Mouse (Mus musculus) embryonic fibroblast, embryonic 13.5 days (primary cell): ENCODE results near the gene Suclg2. TPM values are rescaled to one million over a fixed set of nuclear protein-coding genes. Genes with fewer than 3 reads are reported as not detected.

ENCODE experiments used
- H3K27ac ChIP-seq: 2 replicates; pipeline ENCODE4 v1.5.1; 2012; ENCODE audit warnings: low read length, control low read depth, inconsistent platforms; ENCODE audit not compliant: insufficient read depth
- H3K4me1 ChIP-seq: 2 replicates; pipeline ENCODE4 v1.6.1; 2011; ENCODE audit warnings: low read length; ENCODE audit not compliant: control insufficient read depth, insufficient read depth
- H3K4me3 ChIP-seq: 2 replicates; pipeline ENCODE4 v1.5.1; 2011; ENCODE audit warnings: mild to moderate bottlenecking, control low read depth, low read length; ENCODE audit not compliant: insufficient read depth
- CTCF ChIP-seq: IDR thresholded peaks from 2 replicates; pipeline ENCODE4 v1.5.1; 2011; ENCODE audit warnings: mild to moderate bottlenecking, control low read depth, low read length, moderate library complexity, borderline replicate concordance; ENCODE audit not compliant: insufficient read depth
- POLR2A ChIP-seq: IDR thresholded peaks from 2 replicates; pipeline ENCODE4 v1.6.1; 2011; ENCODE audit warnings: low read depth, mild to moderate bottlenecking, control low read depth, low read length, moderate library complexity
- polyA plus RNA-seq: library from polyadenylated mRNA; stranded (reverse); fragments of >200 nt; gene quantifications from 2 replicates; pipeline ENCODE4 v1.2.4, GENCODE M21; 2011; ENCODE audit warnings: low read depth; ENCODE audit not compliant: missing spikeins, insufficient read length

Gene Suclg2
- polyA plus RNA-seq, 1 experiment = 38.0 TPM

DNA sequence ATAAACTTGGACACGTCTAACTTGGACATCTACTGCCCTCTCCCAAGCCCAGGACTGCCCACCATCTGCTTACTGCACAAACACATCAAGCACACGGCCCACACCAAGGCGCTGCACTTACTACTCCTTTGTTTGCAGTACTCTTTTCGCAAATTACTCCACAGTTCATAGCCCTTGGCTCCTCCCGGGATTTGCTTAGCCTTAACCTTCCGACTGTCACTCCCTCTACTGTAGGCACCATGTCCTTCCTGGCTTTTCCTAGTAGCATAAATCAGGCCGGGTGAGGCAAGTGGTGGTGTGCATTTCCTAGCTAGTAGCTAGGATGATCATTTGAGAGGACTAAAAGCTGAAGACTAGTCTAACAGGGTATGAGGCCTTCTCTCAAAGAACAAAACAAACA, 16.8 kb downstream of the Suclg2 start:
- TF ChIP-seq POLR2A (no peak), CTCF (no peak)
- H3K27ac ChIP-seq = no peak overlapping the region
- no peaks in the 10 kb centered on the region for H3K4me1 ChIP-seq
- H3K4me3 ChIP-seq = no peak overlapping the region

DNA sequence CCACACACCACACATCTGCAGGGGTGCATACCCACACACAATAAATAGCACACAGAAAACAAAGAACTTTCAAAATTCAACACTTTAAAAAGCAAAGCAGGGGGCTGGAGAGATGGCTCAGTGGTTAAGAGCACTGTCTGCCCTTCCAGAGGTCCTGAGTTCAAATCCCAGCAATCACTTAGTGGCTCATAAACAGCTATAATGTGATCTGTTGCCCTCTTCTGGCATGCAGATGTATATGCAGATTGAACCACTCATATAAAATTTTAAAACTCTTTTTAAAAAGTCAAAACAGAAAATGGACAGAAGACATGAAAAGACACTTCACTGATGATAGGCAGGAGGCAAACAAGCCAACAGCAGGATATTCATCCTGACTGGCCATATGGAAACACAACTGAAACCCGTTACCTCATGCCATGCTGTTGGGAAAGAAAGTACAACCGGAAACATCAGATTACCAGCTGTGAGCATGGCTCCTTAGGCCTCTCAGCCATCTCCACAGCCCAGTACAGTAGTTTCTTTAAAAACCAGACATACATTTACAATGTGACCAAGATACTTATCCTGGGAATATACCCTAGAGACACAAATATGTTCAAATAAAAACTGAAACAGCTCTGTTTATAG, 17.5 kb downstream of the Suclg2 start:
- no peak overlapping the region for H3K4me3 ChIP-seq
- TF ChIP-seq POLR2A (no peak), CTCF (no peak)
- no peak overlapping the region for H3K27ac ChIP-seq
- H3K4me1 ChIP-seq = no peaks in the 10 kb centered on the region

DNA sequence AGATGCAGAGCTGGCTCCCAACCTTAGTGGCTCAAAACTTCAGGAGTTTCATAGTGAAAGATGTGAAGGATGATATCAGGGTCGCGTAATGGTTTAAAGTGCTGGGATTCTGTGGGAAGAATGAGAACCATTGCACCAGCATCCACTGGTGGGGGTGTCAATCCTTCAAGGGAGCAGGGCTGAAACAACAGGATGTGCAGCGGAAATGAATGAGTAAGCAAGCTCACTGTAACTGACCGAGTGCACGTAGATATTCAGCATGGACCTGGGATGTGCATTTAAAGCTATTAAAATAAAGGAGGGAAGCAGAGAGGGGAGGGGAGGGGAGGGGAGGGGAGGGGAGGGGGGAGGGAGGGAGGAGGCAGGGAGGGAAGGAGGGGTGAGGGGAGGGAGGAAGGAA, 18.4 kb downstream of the Suclg2 start:
- Histone ChIP-seq H3K4me3 (no peak overlapping the region), H3K4me1 (no peaks in the 10 kb centered on the region), H3K27ac (no peak overlapping the region)
- TF ChIP-seq CTCF (no peak), POLR2A (no peak)

DNA sequence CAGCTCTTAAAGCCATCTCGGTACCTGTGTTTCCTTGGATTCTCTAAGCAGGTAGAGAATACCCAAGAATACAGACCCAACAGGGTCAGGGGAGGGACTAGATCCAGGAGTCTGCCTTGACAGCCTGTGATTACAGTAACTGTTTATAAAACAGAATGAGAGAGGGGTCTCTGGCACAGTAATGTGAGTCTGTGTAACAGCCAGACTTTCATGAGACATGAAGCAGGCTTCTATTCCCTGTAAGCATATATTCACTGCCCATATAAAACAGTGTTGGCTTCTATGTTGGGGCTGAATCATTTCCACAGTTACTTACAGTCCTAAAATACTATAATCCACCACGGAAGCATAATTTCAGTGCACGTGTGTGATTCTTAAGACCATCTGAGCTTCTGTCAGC, 19.3 kb downstream of the Suclg2 start:
- Histone ChIP-seq H3K4me3 (no peak overlapping the region), H3K4me1 (no peaks in the 10 kb centered on the region), H3K27ac (no peak overlapping the region)
- TF ChIP-seq POLR2A (no peak), CTCF (no peak)

DNA sequence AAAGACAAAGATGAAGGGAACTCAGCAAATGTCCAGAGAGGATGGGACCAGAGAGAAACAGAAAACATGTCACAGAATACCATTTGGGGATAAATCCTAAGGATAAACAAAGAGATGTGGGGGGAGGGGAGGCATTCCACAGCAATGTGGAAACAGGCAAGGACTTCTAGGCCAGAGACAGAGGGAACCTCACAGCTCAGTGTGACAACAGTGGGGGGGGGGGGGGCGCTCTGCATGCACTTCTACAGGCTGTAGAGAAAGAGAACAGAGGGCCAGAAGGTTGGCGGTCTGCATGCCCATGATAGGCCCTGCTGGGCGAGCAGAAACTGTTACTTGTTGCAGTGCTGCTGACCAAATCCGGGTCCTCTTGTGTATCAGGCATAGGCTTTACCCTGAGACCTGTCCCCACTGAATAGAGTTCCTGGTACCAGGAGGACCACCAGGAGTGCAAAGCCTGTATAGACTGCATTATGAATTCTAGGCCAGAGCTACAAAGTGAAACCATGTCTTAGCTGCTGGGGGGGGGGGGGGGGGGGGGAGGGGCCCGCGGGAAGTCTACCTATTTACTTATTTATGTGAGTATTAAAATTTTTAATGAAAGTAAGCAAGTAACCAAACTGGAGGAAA, 20.0 kb downstream of the Suclg2 start:
- TF ChIP-seq POLR2A (no peak), CTCF (no peak)
- no peak overlapping the region for H3K27ac ChIP-seq
- no peaks in the 10 kb centered on the region for H3K4me1 ChIP-seq
- H3K4me3 ChIP-seq = no peak overlapping the region

GRCm38 (mm10) chr6:95694910-95695309, 23.7 kb downstream of the Suclg2 start:
- no peak overlapping the region for H3K27ac ChIP-seq
- TF ChIP-seq CTCF (no peak), POLR2A (no peak)
- H3K4me3 ChIP-seq = no peak overlapping the region
- H3K4me1 ChIP-seq = 0 out of 2 replicates have a peak, but pooled peaks cover 2% of the 10 kb centered on the region

DNA sequence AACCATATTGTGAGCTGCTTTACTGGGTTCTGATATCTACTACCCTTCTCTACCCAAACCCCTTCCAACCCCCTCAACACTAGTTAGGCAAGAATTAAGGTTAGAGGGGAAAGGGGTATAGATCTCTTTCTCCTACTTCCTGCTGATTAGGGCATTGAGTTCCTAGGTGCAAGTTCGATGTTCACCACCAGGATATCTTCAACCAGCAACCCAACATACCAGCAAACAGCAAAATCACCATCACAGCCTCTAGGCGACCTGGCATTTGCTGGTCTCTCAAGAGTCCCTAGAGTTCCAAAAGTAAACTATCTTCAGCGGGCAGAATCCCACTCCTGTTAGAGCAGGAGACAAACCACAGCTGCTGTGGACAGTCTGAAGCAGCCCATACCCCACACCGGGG, 33.4 kb downstream of the Suclg2 start:
- H3K27ac ChIP-seq = no peak overlapping the region
- H3K4me3 ChIP-seq = no peak overlapping the region
- peaks cover 4% of the 10 kb centered on the region for H3K4me1 ChIP-seq
- no peak for TF ChIP-seq POLR2A
- TF ChIP-seq CTCF = no peak

GRCm38 (mm10) chr6:95679718-95680117, 38.9 kb downstream of the Suclg2 start:
- Histone ChIP-seq H3K27ac (no peak overlapping the region), H3K4me3 (no peak overlapping the region), H3K4me1 (no peaks in the 10 kb centered on the region)
- no peak for TF ChIP-seq POLR2A
- TF ChIP-seq CTCF = no peak

- Histone ChIP-seq H3K27ac (no peak overlapping the region), H3K4me3 (no peak overlapping the region), H3K4me1 (no peaks in the 10 kb centered on the region)
- TF ChIP-seq CTCF = no peak
- no peak for TF ChIP-seq POLR2A
These were observed 39.3 kb downstream of the Suclg2 start for GRCm38 (mm10) chr6:95679261-95679660.

DNA sequence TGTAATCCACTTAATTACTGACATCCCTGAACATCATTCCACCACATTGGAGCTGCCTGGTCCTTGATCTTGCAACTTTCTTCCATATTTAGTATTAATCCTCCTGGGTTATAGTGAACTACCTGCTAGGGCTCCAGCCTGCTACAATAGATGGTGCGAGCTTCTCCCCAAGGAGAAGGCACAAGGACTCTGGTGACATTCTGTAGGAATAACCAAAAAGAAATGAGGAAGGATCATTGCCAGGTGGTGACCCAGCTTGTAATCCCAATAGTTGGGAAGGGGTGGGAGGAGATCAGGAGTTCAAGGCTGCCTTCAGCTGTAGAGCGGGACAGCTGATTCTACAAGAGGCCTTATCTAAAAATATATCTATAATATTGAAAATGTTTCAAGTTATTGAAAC, 41.6 kb downstream of the Suclg2 start:
- no peak overlapping the region for H3K4me3 ChIP-seq
- TF ChIP-seq POLR2A = no peak
- no peak for TF ChIP-seq CTCF
- H3K27ac ChIP-seq = no peak overlapping the region
- no peaks in the 10 kb centered on the region for H3K4me1 ChIP-seq

DNA sequence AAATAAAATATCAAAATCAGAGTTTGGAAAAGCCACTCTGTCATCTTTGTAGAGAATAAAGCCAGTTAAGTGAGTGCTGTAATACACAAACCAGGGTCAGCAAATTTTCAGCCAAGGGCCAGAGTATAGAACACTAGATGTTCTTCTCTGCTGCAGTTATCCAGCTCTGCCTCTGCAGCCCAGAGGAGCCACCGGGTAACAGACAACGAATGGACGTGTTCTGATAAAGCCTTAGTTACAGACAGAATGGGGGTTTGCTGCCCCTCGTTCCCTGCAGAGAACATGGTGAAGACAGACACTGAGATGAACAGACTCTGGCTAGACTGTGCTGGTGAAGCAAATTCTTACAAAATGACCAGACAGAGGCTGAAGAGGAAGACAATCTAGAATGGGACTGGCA, 42.2 kb downstream of the Suclg2 start:
- no peaks in the 10 kb centered on the region for H3K4me1 ChIP-seq
- TF ChIP-seq CTCF = no peak
- TF ChIP-seq POLR2A = no peak
- H3K4me3 ChIP-seq = no peak overlapping the region
- H3K27ac ChIP-seq = no peak overlapping the region
